ENCODE assay signal across 8 mouse cellular contexts in the genomic region with DNA sequence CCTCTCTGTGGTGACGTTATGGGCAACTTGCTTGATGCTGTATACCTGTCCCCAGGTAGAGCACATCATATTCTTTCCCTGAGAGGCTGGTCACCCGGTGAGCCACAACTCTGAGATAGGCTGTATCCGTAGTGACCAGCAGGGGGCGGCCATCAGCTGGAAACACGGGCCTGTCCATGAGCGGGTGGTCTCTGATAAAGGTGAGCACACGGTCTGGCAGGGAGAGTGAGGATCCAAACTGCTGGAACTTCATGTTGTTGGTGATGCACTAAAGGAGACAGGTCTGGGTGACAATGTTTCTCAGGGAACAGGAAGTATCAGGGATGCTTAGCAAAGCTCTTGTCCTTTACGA. TPM values are rescaled to one million over a fixed set of nuclear protein-coding genes. Genes with fewer than 3 reads are reported as not detected.
A peak's percentile ranks its signal among the peaks of the same experiment; 100 is the strongest.
DNase-seq lines count a peak whose midpoint lies in the region; ATAC-seq and TF ChIP-seq lines count a peak whose summit lies in the region.

No protein-coding gene starts in this region.

- H3K79me2 ChIP-seq in heart, adult 2 months (replicated peaks; ENCODE audit: control insufficient read depth, insufficient read depth, low read length): no peaks in the 10 kb centered on the region

- peak; percentile 16 to 37 for DNase-seq in heart, adult 2 months
- DNase-seq in heart, postnatal 25 days (ENCODE audit: low spot score): no peak
- DNase-seq in R1 (ENCODE audit: low read depth, low spot score): peak; percentile 65
- no peak for DNase-seq in liver, embryonic 14.5 days (ENCODE audit: low read depth in 3 of 3, low spot score in 3 of 3)
- DNase-seq in thymus, postnatal 25 days: peak; percentile 70

- no peaks in the 10 kb centered on the region for H3K27me3 ChIP-seq in heart, adult 2 months (ENCODE audit: control insufficient read depth, insufficient read depth, low read length)
- H3K27me3 ChIP-seq in forebrain, embryonic 13.5 days: no peaks in the 10 kb centered on the region
- peaks cover 3% of the 10 kb centered on the region; the same call in 1 of the 2 replicates for H3K27me3 ChIP-seq in intestine, postnatal 0 days (replicated peaks; ENCODE audit: control insufficient read depth, insufficient read depth, low read length)
- H3K27me3 ChIP-seq in liver, embryonic 14.5 days (ENCODE audit: control insufficient read depth, insufficient read depth, low read length): no peaks in the 10 kb centered on the region
- no peaks in the 10 kb centered on the region for H3K27me3 ChIP-seq in neural tube, embryonic 12.5 days (replicated peaks)

- TF ChIP-seq CTCF in heart, adult 2 months (IDR thresholded peaks at IDR 0.05): peak; percentile 73
- peak; percentile 85 for TF ChIP-seq CTCF in intestine, postnatal 0 days (IDR thresholded peaks at IDR 0.05; ENCODE audit: low read depth)
- peak; percentile 88 for TF ChIP-seq CTCF in liver, embryonic 14.5 days (IDR thresholded peaks at IDR 0.05; ENCODE audit: low read depth)

- no peaks in the 10 kb centered on the region for H3K36me3 ChIP-seq in heart, adult 2 months (ENCODE audit: control insufficient read depth, insufficient read depth, low read length)
- H3K36me3 ChIP-seq in forebrain, embryonic 13.5 days (ENCODE audit: poor library complexity, severe bottlenecking): no peaks in the 10 kb centered on the region; the same call in 1 of the 2 replicates
- no peaks in the 10 kb centered on the region for H3K36me3 ChIP-seq in intestine, postnatal 0 days (ENCODE audit: control insufficient read depth, insufficient read depth)
- H3K36me3 ChIP-seq in liver, embryonic 14.5 days (replicated peaks; ENCODE audit: control insufficient read depth, insufficient read depth, low read depth): no peaks in the 10 kb centered on the region
- H3K36me3 ChIP-seq in neural tube, embryonic 12.5 days: peaks cover 7% of the 10 kb centered on the region; the same call in 1 of the 2 replicates

- H3K9me3 ChIP-seq in forebrain, embryonic 13.5 days (replicated peaks): no peaks in the 10 kb centered on the region
- H3K9me3 ChIP-seq in intestine, postnatal 0 days (ENCODE audit: control insufficient read depth): no peaks in the 10 kb centered on the region
- no peaks in the 10 kb centered on the region for H3K9me3 ChIP-seq in liver, embryonic 14.5 days (ENCODE audit: control insufficient read depth, low read length)
- H3K9me3 ChIP-seq in neural tube, embryonic 12.5 days: no peaks in the 10 kb centered on the region

- H3K4me2 ChIP-seq in forebrain, embryonic 13.5 days: no peak overlapping the region
- no peak overlapping the region for H3K4me2 ChIP-seq in intestine, postnatal 0 days (replicated peaks; ENCODE audit: low read depth)
- no peak overlapping the region for H3K4me2 ChIP-seq in liver, embryonic 14.5 days (ENCODE audit: low read depth)
- no peak overlapping the region for H3K4me2 ChIP-seq in neural tube, embryonic 12.5 days (replicated peaks)

- no peak for TF ChIP-seq POLR2A in heart, adult 2 months (IDR thresholded peaks at IDR 0.05; ENCODE audit: insufficient read depth, low read depth, low read length)

- 16% methylated on average over 8 of the region's 8 CpGs for WGBS in heart, adult 2 months
- 16% methylated on average over 8 of the region's 8 CpGs for WGBS in forebrain, embryonic 13.5 days
- WGBS in intestine, postnatal 0 days: 14% methylated on average over 8 of the region's 8 CpGs
- WGBS in liver, embryonic 14.5 days (ENCODE audit: insufficient replicate concordance): 14% methylated on average over 8 of the region's 8 CpGs
- 24% methylated on average over 8 of the region's 8 CpGs for WGBS in neural tube, embryonic 12.5 days

- no peak overlapping the region for H3K27ac ChIP-seq in heart, adult 2 months
- H3K27ac ChIP-seq in forebrain, embryonic 13.5 days: no peak overlapping the region
- no peak overlapping the region for H3K27ac ChIP-seq in intestine, postnatal 0 days (ENCODE audit: low read depth, low read length)
- no peak overlapping the region for H3K27ac ChIP-seq in liver, embryonic 14.5 days
- H3K27ac ChIP-seq in neural tube, embryonic 12.5 days: no peak overlapping the region

- no peak overlapping the region for H3K9ac ChIP-seq in heart, adult 2 months (ENCODE audit: low read depth, low read length)
- H3K9ac ChIP-seq in forebrain, embryonic 13.5 days: no peak overlapping the region
- H3K9ac ChIP-seq in intestine, postnatal 0 days (ENCODE audit: low read depth, low read length): no peak overlapping the region
- H3K9ac ChIP-seq in liver, embryonic 14.5 days (replicated peaks): no peak overlapping the region
- H3K9ac ChIP-seq in neural tube, embryonic 12.5 days: no peak overlapping the region

- no peak for TF ChIP-seq EP300 in heart, adult 2 months (IDR thresholded peaks at IDR 0.05; ENCODE audit: insufficient read depth, low read depth, low read length)
- TF ChIP-seq EP300 in liver, embryonic 14.5 days (IDR thresholded peaks at IDR 0.05; ENCODE audit: low read depth): no peak

- H3K4me3 ChIP-seq in heart, adult 2 months: no peak overlapping the region
- H3K4me3 ChIP-seq in forebrain, embryonic 13.5 days: no peak overlapping the region
- no peak overlapping the region for H3K4me3 ChIP-seq in intestine, postnatal 0 days (ENCODE audit: low read depth, low read length)
- H3K4me3 ChIP-seq in liver, embryonic 14.5 days (ENCODE audit: insufficient read depth in 1 of 2, low read depth in 2 of 2, low read length in 2 of 2): no peak overlapping the region
- no peak overlapping the region for H3K4me3 ChIP-seq in neural tube, embryonic 12.5 days

- intact Hi-C loops in heart, adult 2 months (cut with DNase I): loop anchor here (2.0 kb wide), 1 partner anchor 53 kb away; no protein-coding TSS in a partner anchor
- intact Hi-C loops in heart, postnatal 25 days (cut with DNase I): loop anchor here (2.0 kb wide), 1 partner anchor 53 kb away; no protein-coding TSS in a partner anchor

- no peaks in the 10 kb centered on the region for H3K4me1 ChIP-seq in heart, adult 2 months (ENCODE audit: control insufficient read depth, insufficient read depth, low read length)
- H3K4me1 ChIP-seq in forebrain, embryonic 13.5 days: no peaks in the 10 kb centered on the region
- H3K4me1 ChIP-seq in intestine, postnatal 0 days (replicated peaks; ENCODE audit: control insufficient read depth, insufficient read depth, low read length): no peaks in the 10 kb centered on the region
- H3K4me1 ChIP-seq in liver, embryonic 14.5 days (replicated peaks; ENCODE audit: control insufficient read depth in 2 of 2, insufficient read depth in 2 of 2, low read length in 1 of 2): no peaks in the 10 kb centered on the region
- H3K4me1 ChIP-seq in neural tube, embryonic 12.5 days: no peaks in the 10 kb centered on the region

- ATAC-seq in forebrain, embryonic 13.5 days: peak; percentile 46; the same call in 1 of the 2 replicates
- ATAC-seq in intestine, postnatal 0 days: 0 out of 2 replicates have a peak, but pooled peaks have one; percentile 16
- no peak for ATAC-seq in liver, embryonic 14.5 days (ENCODE audit: insufficient read depth)
- ATAC-seq in neural tube, embryonic 12.5 days (ENCODE audit: low FRiP score, low read depth): peak; percentile 49

RNA-seq across cellular contexts. Expression of gene Sema4f, which starts 21.8 kb away (rescaled TPM):
- total RNA-seq in heart, adult 2 months (2021): under 1 TPM; 0.13 to 0.18 TPM
- polyA plus RNA-seq in heart, adult 2 months (2012; rRNA removed): 0.37 and 0.53 TPM in 2 replicates
- total RNA-seq in heart, postnatal 25 days (2021): under 1 TPM; 0.34 to 0.47 TPM
- 5.9 and 7.3 TPM in 2 replicates for polyA plus RNA-seq in forebrain, embryonic 13.5 days (2015; fragmentation: Nextera tagmentation; extraction: Ambion mirVana)
- polyA plus RNA-seq in intestine, postnatal 0 days (2015; fragmentation: Nextera tagmentation; extraction: Ambion mirVana): 0.56 and 0.64 TPM in 2 replicates
- polyA plus RNA-seq in liver, embryonic 14.5 days (2012; rRNA removed): 0.03 and 0.04 TPM in 2 replicates
- polyA plus RNA-seq in liver, embryonic 14.5 days (2014; fragmentation: Nextera tagmentation; extraction: Ambion mirVana): not detected in 2 replicates
- polyA plus RNA-seq in neural tube, embryonic 12.5 days (2016; fragmentation: Nextera tagmentation; extraction: Ambion mirVana): 12.9 and 15.1 TPM in 2 replicates

RNA-seq across cellular contexts. Expression of gene M1ap, which starts 28.9 kb away (rescaled TPM):
- under 1 TPM in 1 of 2 experiments, not detected in 1; 0.34 TPM for total RNA-seq in heart, adult 2 months (2021)
- 0.31 TPM in 1 of 2 replicates, not detected in the other for polyA plus RNA-seq in heart, adult 2 months (2012; rRNA removed)
- total RNA-seq in heart, postnatal 25 days (2021): under 1 TPM in 1 of 2 experiments, not detected in 1; 0.17 TPM
- not detected in 2 replicates for polyA plus RNA-seq in forebrain, embryonic 13.5 days (2015; fragmentation: Nextera tagmentation; extraction: Ambion mirVana)
- 0.16 TPM in 1 of 2 replicates, not detected in the other for polyA plus RNA-seq in intestine, postnatal 0 days (2015; fragmentation: Nextera tagmentation; extraction: Ambion mirVana)
- polyA plus RNA-seq in liver, embryonic 14.5 days (2012; rRNA removed): 7.7 and 9.4 TPM in 2 replicates
- polyA plus RNA-seq in liver, embryonic 14.5 days (2014; fragmentation: Nextera tagmentation; extraction: Ambion mirVana): 14.4 and 15.0 TPM in 2 replicates
- polyA plus RNA-seq in neural tube, embryonic 12.5 days (2016; fragmentation: Nextera tagmentation; extraction: Ambion mirVana): 0.49 TPM in 1 of 2 replicates, not detected in the other

Comparison
In these comparisons a context has a peak if more than half of its experiments do, and no peak if none do; other contexts are left out.
1. DNase-seq: peak in heart, adult 2 months (2 of 2), R1 (single experiment) and thymus, postnatal 25 days (single experiment); none in heart, postnatal 25 days (single experiment) and liver, embryonic 14.5 days (0 of 3).
2. Peak in every context shown above with its lines, with median percentiles within 50 percentile points of each other: CTCF ChIP-seq.